Mouse (Mus musculus) testis, postnatal 14 days (tissue): ENCODE measurements around the gene Cyp4x1.

Experiments used
- DNase-seq: peaks from one replicate; pipeline ENCODE4 v3.0.0; 2021; ENCODE audit warnings: low spot score

The Cyp4x1 gene

GRCm38 (mm10) chr4:115056921-115057673, 77.0 kb downstream of the Cyp4x1 start:
- DNase-seq = peak; percentile 11

DNA sequence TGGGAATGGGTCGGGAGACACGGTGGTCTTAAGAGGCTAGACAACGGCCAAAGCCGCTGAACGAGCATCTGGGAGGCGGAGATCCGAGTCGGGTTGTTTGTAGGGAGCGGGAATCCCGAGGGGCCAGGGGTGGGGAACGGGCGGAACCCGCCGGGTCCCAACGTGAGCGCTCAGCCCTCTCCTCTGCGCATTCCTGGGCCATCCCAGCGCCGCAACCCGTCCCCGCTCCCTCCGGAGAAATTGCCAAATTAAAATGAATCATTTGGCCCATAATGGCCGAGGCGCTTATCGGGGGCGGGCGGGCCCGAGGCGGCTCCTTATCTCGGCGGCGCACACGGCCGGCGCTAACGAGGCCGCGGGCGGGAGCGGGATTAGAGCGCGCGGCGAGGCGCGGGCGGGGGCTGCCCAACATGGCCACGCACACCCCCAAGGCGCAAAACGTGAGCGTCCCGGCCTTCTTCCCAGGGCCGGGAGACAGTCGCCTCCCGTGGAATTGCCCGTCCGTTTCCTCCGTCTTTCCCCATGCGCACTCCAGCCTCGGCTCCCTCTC, 77.6 kb downstream of the Cyp4x1 start, which contains the start of gene Tal1:
Tal1 (plus strand) TSS at position 56 of the 550 bp plus-strand sequence.
- peak; percentile 20 for DNase-seq
